Mouse (Mus musculus) testis, adult 2 months (tissue): ENCODE results near the gene Auts2. TPM values are rescaled to one million over a fixed set of nuclear protein-coding genes. Genes with fewer than 3 reads are reported as not detected.

Experiments
- H3K27ac ChIP-seq: fragments of 200-500 bp; 2 replicates; pipeline ENCODE4 v1.5.1; 2012; ENCODE audit warnings: low read depth, low read length; ENCODE audit not compliant: control insufficient read depth, insufficient read depth
- H3K27me3 ChIP-seq: fragments of 200-500 bp; 2 replicates; pipeline ENCODE4 v1.6.1; 2012; ENCODE audit warnings: mild to moderate bottlenecking, low read length, moderate library complexity; ENCODE audit not compliant: control insufficient read depth, insufficient read depth
- H3K36me3 ChIP-seq: fragments of 200-500 bp; 2 replicates; pipeline ENCODE4 v1.6.1; 2012; ENCODE audit warnings: mild to moderate bottlenecking, low read length; ENCODE audit not compliant: control insufficient read depth, insufficient read depth
- H3K4me1 ChIP-seq: fragments of 200-500 bp; 2 replicates; pipeline ENCODE4 v1.6.1; 2012; ENCODE audit warnings: low read length; ENCODE audit not compliant: control insufficient read depth, insufficient read depth
- H3K4me3 ChIP-seq: fragments of 200-500 bp; 2 replicates; pipeline ENCODE4 v1.5.1; 2012; ENCODE audit warnings: low read depth, mild to moderate bottlenecking, low read length, moderate library complexity, mixed read lengths; ENCODE audit not compliant: control insufficient read depth
- CTCF ChIP-seq: fragments of 200-500 bp; IDR thresholded peaks from 2 replicates; pipeline ENCODE4 v1.5.1; 2012; ENCODE audit warnings: low read depth, mild to moderate bottlenecking, inconsistent platforms, low read length, moderate library complexity; ENCODE audit not compliant: control insufficient read depth, insufficient read depth, insufficient replicate concordance
- POLR2A ChIP-seq: fragments of 200-500 bp; IDR thresholded peaks from 2 replicates; pipeline ENCODE4 v1.6.1; 2012; ENCODE audit warnings: low read depth, mild to moderate bottlenecking, inconsistent platforms, low read length, moderate library complexity; ENCODE audit not compliant: control insufficient read depth
- polyA plus RNA-seq: library from polyadenylated mRNA; depleted of rRNA; stranded (reverse); fragments of >200 nt; gene quantifications from 2 replicates; pipeline ENCODE4 v1.2.3, GENCODE M21; 2012

Gene Auts2
- polyA plus RNA-seq, 1 experiment: 4.3 TPM

DNA sequence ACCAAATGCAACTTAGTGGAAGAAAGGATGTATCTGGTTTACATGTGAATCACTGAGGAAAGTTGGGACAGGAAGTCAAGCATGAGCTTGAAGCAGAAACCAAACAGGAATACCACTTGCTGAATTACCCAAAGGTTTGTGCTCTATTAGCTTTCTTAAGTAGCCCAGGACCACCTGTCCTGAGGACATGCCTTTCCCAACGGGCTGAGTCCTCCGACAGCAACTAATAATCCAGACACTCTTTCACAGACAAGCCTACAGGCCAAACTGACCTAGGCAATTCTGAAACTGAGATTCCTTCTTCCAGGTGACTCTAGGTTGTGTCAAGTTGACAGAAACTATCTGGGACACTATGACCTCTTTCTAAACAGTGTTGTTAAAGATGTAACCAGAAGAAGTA, 44.2 kb downstream of the Auts2 start:
- no peak overlapping the region for H3K4me3 ChIP-seq
- no peak for TF ChIP-seq CTCF
- no peak for TF ChIP-seq POLR2A
- H3K27ac ChIP-seq: no peak overlapping the region
- no peaks in the 10 kb centered on the region for H3K4me1 ChIP-seq
- no peaks in the 10 kb centered on the region for H3K27me3 ChIP-seq
- H3K36me3 ChIP-seq: no peaks in the 10 kb centered on the region

- no peaks in the 10 kb centered on the region for H3K36me3 ChIP-seq
- H3K4me3 ChIP-seq: no peak overlapping the region
- no peaks in the 10 kb centered on the region for H3K4me1 ChIP-seq
- TF ChIP-seq CTCF (no peak), POLR2A (no peak)
- H3K27ac ChIP-seq: no peak overlapping the region
- no peaks in the 10 kb centered on the region for H3K27me3 ChIP-seq
These were observed 45.1 kb downstream of the Auts2 start for GRCm38 (mm10) chr5:132498045-132498444.

DNA sequence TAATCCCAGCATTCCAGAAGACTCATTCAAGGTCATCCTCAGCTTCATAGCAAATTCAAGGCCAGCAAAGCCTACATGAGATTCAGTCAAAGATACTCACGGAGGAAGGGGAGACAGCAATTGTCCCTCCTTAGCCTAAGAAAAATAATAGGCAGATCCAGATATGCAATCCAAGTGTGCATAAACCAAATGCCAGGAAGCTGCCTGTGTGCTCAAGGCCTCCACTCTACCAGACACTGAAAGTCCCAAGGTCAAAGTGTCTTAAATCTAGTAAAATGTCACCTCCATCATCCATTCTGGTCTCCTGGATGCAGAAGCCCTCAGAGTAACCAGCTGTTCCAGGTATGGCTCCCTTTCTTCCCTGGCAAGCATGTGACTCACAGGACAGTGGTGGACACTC, 50.4 kb downstream of the Auts2 start:
- no peak for TF ChIP-seq POLR2A
- no peak for TF ChIP-seq CTCF
- H3K4me1 ChIP-seq: no peaks in the 10 kb centered on the region
- H3K27ac ChIP-seq: no peak overlapping the region
- no peaks in the 10 kb centered on the region for H3K27me3 ChIP-seq
- no peaks in the 10 kb centered on the region for H3K36me3 ChIP-seq
- H3K4me3 ChIP-seq: no peak overlapping the region

GRCm38 (mm10) chr5:132492040-132492439, 51.1 kb downstream of the Auts2 start:
- Histone ChIP-seq H3K4me3 (no peak overlapping the region), H3K36me3 (no peaks in the 10 kb centered on the region), H3K27ac (no peak overlapping the region), H3K27me3 (no peaks in the 10 kb centered on the region), H3K4me1 (no peaks in the 10 kb centered on the region)
- TF ChIP-seq CTCF: no peak
- TF ChIP-seq POLR2A: no peak

DNA sequence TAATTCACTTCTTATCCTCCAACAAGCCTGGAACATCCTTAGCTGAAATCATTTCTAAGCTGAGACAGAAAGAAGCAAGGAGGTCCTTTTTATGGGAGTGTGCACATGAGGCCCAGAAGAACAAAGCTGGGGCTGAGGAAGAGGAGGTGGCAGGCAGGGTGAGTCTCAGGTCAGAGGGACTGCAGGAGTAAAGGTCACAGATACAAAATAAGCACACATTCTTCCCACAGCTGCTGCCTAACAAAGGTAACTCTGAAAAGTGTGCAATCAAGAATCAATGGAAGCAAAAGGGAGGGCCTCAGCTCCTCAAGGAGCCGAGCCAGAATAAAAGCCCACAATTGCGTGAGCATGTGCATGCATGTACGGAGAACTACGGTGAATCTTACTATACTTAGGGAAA, 51.6 kb downstream of the Auts2 start:
- no peaks in the 10 kb centered on the region for H3K4me1 ChIP-seq
- H3K4me3 ChIP-seq: no peak overlapping the region
- H3K36me3 ChIP-seq: no peaks in the 10 kb centered on the region
- no peak for TF ChIP-seq POLR2A
- TF ChIP-seq CTCF: no peak
- no peak overlapping the region for H3K27ac ChIP-seq
- no peaks in the 10 kb centered on the region for H3K27me3 ChIP-seq

- Histone ChIP-seq H3K36me3 (no peaks in the 10 kb centered on the region), H3K4me3 (no peak overlapping the region), H3K27me3 (no peaks in the 10 kb centered on the region), H3K27ac (no peak overlapping the region), H3K4me1 (no peaks in the 10 kb centered on the region)
- TF ChIP-seq CTCF (no peak), POLR2A (no peak)
These were observed 52.8 kb downstream of the Auts2 start for GRCm38 (mm10) chr5:132490326-132490725.

DNA sequence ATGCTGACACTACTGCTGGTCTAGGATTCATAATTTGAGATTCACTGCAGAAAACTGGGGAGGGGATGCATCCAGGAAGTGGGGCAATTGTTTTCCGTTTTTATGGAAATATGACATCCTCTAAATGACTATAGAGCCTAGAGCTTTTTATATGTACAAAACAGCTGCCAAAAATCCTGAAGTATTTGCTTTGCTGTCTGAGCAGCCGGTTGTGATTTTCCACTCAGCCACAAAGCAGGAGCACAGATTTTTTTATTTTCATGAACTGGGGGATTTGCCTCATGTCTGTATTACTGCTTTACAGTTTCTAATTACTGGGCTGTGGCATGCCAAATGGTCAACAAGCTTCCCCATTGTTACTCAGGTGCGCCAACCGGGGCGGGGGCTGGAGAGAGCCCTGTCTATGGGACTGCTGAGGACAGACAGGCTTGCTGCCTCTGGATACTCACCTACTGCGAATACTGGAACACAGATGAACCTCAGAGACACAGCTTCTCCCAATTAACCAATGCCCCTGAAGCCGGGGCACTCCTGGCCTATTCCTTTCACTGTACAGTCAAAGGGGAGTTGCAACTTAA, 53.3 kb downstream of the Auts2 start:
- Histone ChIP-seq H3K4me3 (no peak overlapping the region), H3K27ac (no peak overlapping the region), H3K36me3 (no peaks in the 10 kb centered on the region), H3K27me3 (no peaks in the 10 kb centered on the region), H3K4me1 (no peaks in the 10 kb centered on the region)
- TF ChIP-seq CTCF (no peak), POLR2A (no peak)

GRCm38 (mm10) chr5:132486831-132487230, 56.3 kb downstream of the Auts2 start:
- H3K36me3 ChIP-seq: no peaks in the 10 kb centered on the region
- H3K4me1 ChIP-seq: peaks cover 2% of the 10 kb centered on the region; the same call in 1 of the 2 replicates
- no peak overlapping the region for H3K4me3 ChIP-seq
- TF ChIP-seq CTCF (no peak), POLR2A (no peak)
- no peaks in the 10 kb centered on the region for H3K27me3 ChIP-seq
- no peak overlapping the region for H3K27ac ChIP-seq
